Mouse (Mus musculus) hindbrain, postnatal 0 days (tissue): ENCODE measurements at regions not wholly inside any gene's neighbourhood (a gene's known extent, or its start where the extent isn't known, plus 50 kb on each side); places are given as distances from the start of the nearest gene placed in this dataset.

Experiments used
- ATAC-seq: fragments of 200-750 bp; cut with Nextera tagmentation; 2 replicates; pipeline ENCODE4 v1.8.0; 2017; ENCODE audit warnings: mild to moderate bottlenecking, moderate TSS enrichment, moderate library complexity
- DNase-seq: peaks from one replicate; pipeline ENCODE4 v3.0.0-alpha.2; 2015; ENCODE audit warnings: low spot score
- H3K27ac ChIP-seq: fragments of 300-500 bp; sonication (generic); 2 replicates; pipeline ENCODE4 v1.5.1; 2014; ENCODE audit warnings: mild to moderate bottlenecking
- H3K27me3 ChIP-seq: fragments of 300-500 bp; sonication (generic); 2 replicates; pipeline ENCODE4 v1.6.1; 2014; ENCODE audit warnings: low read length, mixed read lengths; ENCODE audit not compliant: insufficient read depth
- H3K36me3 ChIP-seq: fragments of 300-500 bp; sonication (generic); 2 replicates; pipeline ENCODE4 v1.6.1; 2014; ENCODE audit warnings: low read length, mixed read lengths; ENCODE audit not compliant: insufficient read depth
- H3K4me1 ChIP-seq: fragments of 300-500 bp; sonication (generic); 2 replicates; pipeline ENCODE4 v1.6.1; 2014; ENCODE audit warnings: antibody characterized with exemption, low read length, mixed read lengths; ENCODE audit not compliant: insufficient read depth
- H3K4me2 ChIP-seq: fragments of 300-500 bp; sonication (generic); 2 replicates; pipeline ENCODE4 v1.6.1; 2014; ENCODE audit warnings: low read depth, mild to moderate bottlenecking, low read length, moderate library complexity, mixed read lengths
- H3K4me3 ChIP-seq: fragments of 300-500 bp; sonication (generic); 2 replicates; pipeline ENCODE4 v1.5.1; 2014; ENCODE audit warnings: low read length
- H3K9ac ChIP-seq: fragments of 300-500 bp; sonication (generic); replicated peaks from 2 replicates; pipeline ENCODE4 v1.6.1; 2014; ENCODE audit warnings: mild to moderate bottlenecking, low read length, moderate library complexity, mixed read lengths
- H3K9me3 ChIP-seq: fragments of 300-500 bp; sonication (generic); 2 replicates; pipeline ENCODE4 v1.6.1; 2016; ENCODE audit warnings: low read length, mixed read lengths
- CTCF ChIP-seq: IDR thresholded peaks from 2 replicates; pipeline ENCODE4 v1.5.1; 2016; ENCODE audit warnings: antibody characterized with exemption, control low read depth, low read depth
- WGBS: fragments of 180-500 bp; shearing (Covaris S2); extraction: QIAGEN DNeasy Blood & Tissue Kit; methylation state at CpG from one replicate; pipeline ENCODE4 v1.1.7; 2014; 5-methylcytosine and 5-hydroxymethylcytosine counted together

- no peak for TF ChIP-seq CTCF
- WGBS, result 30% methylated on average over 1 of the region's 1 CpGs
These were observed 745.3 kb upstream of the Adgrl3 start for GRCm38 (mm10) chr5:80274589-80274988.

DNA sequence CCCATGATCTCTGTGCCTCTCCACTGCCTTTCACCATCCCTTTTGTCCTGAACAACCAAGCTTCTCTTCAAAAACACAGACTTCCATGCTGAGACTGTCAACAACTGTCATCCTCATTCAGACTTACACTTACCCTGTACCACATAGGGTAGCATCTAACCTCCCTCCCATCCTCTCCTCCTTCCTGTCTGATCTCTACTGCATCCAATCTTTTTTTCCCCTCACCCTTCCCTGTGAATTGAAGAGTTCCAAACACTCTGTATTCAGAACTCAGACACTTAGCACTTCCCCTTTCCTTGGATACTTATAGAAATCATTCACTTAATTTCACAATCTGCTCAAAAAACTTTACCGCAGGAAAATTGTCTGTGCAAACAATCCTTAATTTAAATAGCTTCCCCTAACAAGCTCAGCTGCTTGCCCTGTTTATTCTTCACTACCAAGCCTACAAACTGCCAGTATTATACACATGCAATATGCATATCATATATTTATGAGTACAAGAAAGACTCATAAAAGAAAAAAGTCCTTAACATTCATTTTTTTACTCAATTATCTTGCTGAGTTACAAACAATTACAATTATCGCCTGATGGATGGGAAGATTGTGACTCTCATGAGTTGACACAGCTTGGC lies 744.6 kb upstream of the Adgrl3 start:
- 89% methylated on average over 2 of the region's 2 CpGs for WGBS

More at GRCm38 (mm10) chr5:80274589-80274988, 745.3 kb upstream of the Adgrl3 start:
- Histone ChIP-seq H3K36me3 (no peaks in the 10 kb centered on the region), H3K9me3 (no peaks in the 10 kb centered on the region), H3K9ac (no peak overlapping the region), H3K4me2 (no peak overlapping the region), H3K4me3 (no peak overlapping the region), H3K27me3 (no peaks in the 10 kb centered on the region), H3K27ac (no peak overlapping the region), H3K4me1 (no peaks in the 10 kb centered on the region)
- ATAC-seq, result no peak
- DNase-seq, result no peak

More for the DNA sequence above, 744.6 kb upstream of the Adgrl3 start:
- DNase-seq, result no peak
- H3K4me1 ChIP-seq, result no peaks in the 10 kb centered on the region
- no peaks in the 10 kb centered on the region for H3K36me3 ChIP-seq
- no peak for ATAC-seq
- H3K4me2 ChIP-seq, result no peak overlapping the region
- H3K4me3 ChIP-seq, result no peak overlapping the region
- H3K9ac ChIP-seq, result no peak overlapping the region
- H3K27ac ChIP-seq, result no peak overlapping the region
- no peaks in the 10 kb centered on the region for H3K9me3 ChIP-seq
- TF ChIP-seq CTCF, result no peak
- H3K27me3 ChIP-seq, result no peaks in the 10 kb centered on the region
